Mouse (Mus musculus) brain, embryonic 14.5 days (tissue): ENCODE measurements around the gene Fgfr4.
A peak's percentile ranks its signal among the peaks of the same experiment; 100 is the strongest.

Experiments
- CTCF ChIP-seq: fragments of 200-500 bp; IDR thresholded peaks from 2 replicates; pipeline ENCODE4 v1.5.1; 2012; ENCODE audit warnings: inconsistent platforms, mild to moderate bottlenecking, moderate library complexity, borderline replicate concordance; ENCODE audit not compliant: insufficient read depth, insufficient read length; ENCODE audit errors: extremely low read depth
- POLR2A ChIP-seq: fragments of 200-500 bp; IDR thresholded peaks from 2 replicates; pipeline ENCODE4 v1.6.1; 2012; ENCODE audit warnings: mild to moderate bottlenecking, inconsistent platforms, borderline replicate concordance; ENCODE audit not compliant: poor library complexity, insufficient read depth, insufficient read length, severe bottlenecking; ENCODE audit errors: extremely low read depth

- TF ChIP-seq CTCF (peak; percentile 19; the same call in 1 of the 2 replicates), POLR2A (no peak; the same call in 1 of the 2 replicates)
These were observed 57.9 kb downstream of the Fgfr4 start for GRCm38 (mm10) chr13:55210193-55210970.
